Mouse (Mus musculus) embryo, embryonic 11 days (tissue): ENCODE results near the gene Coil.
"Not testable (repeated sequence)": the region's sequence is repeated elsewhere in the genome, so short reads cannot be mapped to it uniquely, and the experiment has no call there.

ENCODE experiments used
- DNase-seq: peaks from one replicate; pipeline ENCODE4 v3.0.0-alpha.2; 2015

The Coil gene

DNA sequence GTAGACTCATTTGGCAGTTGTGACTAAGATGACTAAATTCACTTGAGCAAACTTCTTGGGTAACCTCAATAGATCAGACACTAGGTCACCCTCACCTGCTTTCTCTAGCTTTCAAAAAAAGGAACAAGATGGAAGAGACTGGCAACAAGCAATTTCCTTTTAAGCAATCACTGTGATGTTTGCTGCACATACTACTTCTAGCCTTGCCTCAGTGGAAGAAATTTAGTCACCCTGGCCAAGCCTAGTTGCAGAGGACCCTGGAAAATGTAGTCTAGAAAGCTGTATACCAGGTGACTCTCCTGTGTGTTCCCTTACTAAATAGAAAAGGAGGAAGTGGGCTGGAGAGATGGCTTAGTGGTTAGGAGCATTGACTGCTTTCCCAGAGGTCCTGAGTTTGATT is 36.4 kb downstream of the Coil start:
- no peak for DNase-seq

- no peak for DNase-seq
Observed at GRCm38 (mm10) chr11:89007582-89007981, 37.5 kb downstream of the Coil start.

GRCm38 (mm10) chr11:89009066-89009465 is 39.0 kb downstream of the Coil start:
- DNase-seq = no peak

DNA sequence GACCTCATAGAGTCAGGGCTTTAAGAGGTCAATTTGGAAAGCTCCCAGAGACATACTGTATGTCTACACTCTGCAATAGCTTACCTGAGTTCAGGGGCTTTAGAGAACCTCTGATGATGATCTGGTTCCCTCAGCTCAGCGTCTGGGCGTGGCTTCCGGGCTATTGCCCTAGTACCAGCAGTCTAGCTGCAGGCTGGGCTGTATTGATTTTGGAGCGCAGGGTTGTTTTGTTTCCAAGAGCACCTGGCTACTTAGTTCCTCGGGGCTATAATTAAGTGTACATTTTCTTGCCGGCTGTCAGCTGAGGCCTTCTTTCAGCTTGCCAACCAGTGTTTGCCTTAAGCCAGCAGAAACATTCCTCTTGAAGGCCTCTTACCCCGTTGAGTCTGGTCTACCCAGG is 39.4 kb downstream of the Coil start:
- no peak for DNase-seq

DNA sequence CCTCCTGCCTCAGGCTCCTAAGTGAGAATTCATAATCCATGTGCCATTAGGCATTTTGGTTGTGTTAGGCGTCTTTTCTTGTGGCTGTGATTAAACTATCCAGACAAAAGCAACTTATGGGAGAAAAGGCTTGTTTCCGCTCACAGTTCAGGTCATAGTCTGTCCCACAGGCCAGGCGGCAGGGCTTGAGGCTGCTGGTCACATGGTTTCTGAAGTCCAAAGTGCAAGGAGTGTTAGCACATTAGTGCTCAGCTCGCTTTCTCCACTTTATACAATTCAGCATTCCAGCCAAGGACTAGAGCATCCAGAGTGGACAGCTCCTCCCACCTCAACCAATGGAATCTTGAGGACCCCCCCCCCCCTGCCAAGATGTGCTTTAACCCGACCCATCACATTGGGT is 42.2 kb downstream of the Coil start:
- no peak for DNase-seq

DNA sequence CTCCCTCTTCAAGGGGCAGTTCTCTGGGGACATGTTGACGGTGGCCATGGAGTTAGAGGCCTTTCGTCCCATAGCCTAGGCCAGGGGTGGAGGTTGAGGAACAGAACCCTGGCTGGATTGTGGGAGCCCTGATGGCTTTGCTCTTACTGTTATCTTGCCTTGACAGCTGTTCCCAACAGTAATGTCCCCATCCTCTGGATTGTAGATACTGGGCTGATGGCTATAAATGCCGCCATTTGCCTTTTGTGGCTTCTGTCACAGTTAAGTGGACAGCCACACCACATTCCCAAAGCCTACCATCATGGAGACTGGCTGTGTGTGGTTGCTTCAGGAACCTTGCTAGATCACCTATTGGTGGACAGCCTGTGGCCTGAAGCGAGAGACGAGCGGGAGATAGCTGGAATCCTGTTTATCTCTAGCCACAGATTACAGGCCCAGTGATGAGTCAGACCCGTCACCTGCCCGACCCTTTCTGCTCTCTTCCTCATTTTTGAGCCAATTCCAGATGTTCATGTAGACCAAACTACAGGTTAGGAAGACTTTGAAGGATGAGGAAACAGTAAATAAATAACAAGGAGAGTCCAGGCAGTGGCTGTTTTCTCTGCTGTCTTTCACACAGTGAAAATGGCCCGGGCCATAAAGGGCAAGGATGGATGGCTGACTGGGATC is 47.6 kb downstream of the Coil start:
- no peak for DNase-seq

DNA sequence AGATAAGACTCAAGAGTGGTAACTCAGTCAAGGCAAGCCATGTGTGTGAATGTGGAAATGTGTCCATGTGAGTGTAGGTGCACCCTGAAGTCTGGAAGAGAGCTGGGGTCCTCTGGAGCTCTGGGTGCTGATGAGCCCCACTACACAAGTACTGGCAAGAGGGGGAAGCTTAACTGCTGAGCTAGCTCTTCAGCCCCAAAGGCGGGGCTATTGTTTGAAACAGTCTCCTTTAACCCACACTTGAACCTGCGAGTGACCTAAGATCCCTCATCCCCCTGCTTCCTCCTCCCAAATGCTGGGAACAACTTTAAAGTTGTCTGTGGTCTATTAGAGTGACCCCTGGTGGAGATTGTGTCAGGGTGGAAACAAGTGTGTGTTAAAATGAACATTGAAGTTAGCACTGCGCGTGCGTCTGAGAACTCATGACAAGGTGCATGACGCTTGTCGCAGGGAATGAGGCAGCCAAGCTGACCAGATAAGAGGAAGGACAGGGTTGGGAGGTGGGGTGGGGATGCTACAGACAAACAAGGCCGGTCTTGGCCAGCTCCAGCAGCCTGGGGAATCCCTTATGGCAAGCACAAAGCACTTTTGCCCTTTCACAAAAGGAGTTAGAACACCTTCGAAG is 50.7 kb downstream of the Coil start:
- DNase-seq = peak; percentile 46

- no peak for DNase-seq
Observed at GRCm38 (mm10) chr11:89021687-89022086, 51.6 kb downstream of the Coil start.

DNA sequence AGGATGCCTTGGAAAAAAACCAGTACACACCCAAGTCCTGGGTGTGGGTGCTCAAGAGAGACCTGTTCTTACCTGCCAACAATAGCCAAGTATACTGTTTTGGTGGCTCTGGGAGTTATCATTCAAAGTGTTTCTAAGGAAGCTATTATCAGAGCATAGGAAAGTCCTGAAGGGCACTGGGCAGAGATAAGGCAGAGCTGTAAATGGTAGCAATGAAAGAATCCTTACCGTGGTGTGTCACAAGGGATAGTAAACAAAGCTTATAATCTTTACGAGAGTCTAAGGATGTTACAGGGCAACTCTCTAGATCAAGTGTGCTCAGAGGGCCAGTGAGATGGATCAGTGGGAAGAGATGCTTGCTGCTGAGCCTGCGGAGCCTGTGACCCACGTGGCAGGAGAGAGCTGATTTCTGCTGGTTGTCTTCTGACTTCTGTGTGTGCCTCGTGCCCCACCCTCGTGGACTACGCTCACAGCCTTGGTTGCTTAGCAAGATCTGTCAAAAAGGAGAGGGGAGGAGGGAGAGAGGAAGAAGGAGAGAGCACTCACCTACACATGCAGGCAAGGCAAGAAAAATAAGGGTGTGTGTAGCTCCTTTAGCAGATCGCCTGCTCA is 52.2 kb downstream of the Coil start:
- no peak for DNase-seq

GRCm38 (mm10) chr11:89023477-89023876 is 53.4 kb downstream of the Coil start:
- DNase-seq = no peak

DNA sequence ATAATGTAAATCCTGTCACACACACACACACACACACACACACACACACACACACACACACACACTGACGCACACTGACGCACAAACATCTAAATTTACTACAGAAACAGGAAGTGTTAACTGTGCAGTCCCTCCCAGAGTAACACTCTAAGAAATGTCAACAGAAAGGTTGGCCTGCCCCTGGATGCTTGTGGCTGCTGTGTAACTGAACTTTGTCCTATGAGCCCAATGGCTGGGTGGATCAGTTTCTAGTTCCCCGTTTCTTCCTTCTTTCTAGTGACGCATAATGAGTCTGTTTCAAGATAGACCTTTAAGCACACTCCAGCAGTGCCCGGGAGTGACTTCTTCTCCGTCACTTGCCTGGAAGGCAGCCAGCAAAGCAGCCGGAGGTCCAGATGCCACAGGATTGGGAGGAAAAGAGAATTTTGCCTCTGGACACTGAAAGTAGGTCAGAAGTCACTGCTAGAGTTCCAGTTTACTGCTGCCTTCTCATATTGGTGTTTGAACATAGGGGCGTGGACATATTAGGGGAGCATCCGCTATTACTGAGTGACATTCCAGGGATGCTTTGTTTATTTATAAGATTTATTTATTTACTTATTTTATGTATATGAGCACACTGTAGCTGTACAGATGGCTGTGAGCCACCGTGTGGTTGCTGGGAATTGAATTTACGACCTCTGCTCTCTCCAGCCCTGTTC is 54.3 kb downstream of the Coil start:
- DNase-seq = peak; percentile 38

GRCm38 (mm10) chr11:89025603-89026002 is 55.6 kb downstream of the Coil start:
- no peak for DNase-seq

- no peak for DNase-seq
Observed at GRCm38 (mm10) chr11:89026117-89026516, 56.1 kb downstream of the Coil start.

DNA sequence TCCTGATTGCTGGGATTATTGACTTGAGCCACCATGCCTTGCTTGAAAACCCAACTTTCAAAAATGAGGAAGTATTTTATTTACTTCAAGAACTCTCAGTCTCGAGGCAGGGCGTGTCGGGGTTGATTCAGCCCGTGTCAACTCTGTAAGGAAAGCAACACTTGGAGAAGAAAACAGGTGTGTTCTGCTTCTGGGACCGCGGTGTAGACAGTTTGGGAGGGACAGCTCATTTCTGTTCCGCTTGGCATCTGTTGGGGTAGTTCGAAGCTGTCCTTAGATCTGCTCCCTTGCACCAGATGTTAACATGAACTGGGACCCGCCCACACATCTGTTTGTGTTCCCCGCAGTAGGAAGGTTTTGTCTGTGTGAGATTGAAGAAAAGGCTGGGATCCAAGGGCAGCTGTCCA is 57.9 kb downstream of the Coil start:
- no peak for DNase-seq

GRCm38 (mm10) chr11:89028871-89029405 is 58.9 kb downstream of the Coil start:
- no peak for DNase-seq

DNA sequence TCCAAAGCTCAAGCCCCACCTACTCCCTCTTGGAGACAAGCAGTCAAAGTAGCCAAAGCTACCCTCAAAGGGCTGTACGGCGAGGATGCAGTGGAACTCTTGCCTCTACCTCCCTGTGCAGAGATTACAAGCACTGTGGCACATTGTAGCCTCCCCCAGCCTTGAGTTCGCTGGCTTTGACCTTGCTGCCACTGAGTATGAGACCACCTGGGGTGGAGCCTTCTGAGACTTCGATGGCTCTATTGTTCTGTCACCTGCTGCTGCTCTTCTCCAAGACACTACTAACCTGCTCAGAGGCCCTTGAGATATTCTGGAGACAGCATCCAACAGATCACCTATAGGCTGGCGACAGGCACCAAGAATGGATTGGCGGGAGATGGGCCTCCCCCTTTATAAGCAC is 60.5 kb downstream of the Coil start:
- DNase-seq = no peak

GRCm38 (mm10) chr11:89031189-89031588 is 61.1 kb downstream of the Coil start:
- DNase-seq = no peak

DNA sequence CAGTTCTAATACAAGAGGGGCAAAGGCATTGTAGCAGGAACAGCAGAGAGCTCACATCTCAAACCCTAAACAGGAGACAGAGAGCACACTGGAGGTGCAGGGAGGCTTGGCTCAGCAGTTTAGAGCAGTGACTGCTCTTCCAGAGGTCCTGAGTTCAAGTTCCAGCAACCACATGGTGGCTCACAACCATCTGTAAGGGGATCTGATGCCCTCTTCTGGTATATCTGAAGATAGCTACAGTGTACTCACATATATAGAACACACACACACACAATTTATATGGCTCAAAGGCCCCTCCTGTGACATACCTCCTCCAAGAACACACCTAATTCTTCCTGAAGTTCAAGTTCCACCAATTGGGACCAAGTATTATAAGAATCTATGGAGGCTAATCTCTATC is 64.5 kb downstream of the Coil start:
- no peak for DNase-seq

DNA sequence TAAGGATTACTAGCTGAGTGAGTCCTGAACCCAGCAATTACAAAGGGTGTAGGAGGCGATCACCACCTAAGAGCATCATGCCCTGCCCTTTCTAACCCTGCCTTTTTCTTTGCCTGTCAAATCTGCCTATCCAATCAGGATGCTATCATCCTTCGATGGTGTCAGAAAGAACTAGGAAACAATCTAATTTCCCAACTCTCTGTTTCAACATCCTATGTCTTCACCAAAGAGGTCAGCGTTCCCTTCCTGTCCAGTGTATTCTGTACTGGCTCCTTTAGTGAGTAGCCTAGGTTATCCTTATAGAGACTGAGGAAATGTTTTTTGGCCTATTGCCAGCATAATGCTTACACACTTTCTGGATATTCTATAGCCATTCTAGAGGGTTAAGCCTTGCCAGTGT is 65.5 kb downstream of the Coil start:
- DNase-seq = no peak

DNA sequence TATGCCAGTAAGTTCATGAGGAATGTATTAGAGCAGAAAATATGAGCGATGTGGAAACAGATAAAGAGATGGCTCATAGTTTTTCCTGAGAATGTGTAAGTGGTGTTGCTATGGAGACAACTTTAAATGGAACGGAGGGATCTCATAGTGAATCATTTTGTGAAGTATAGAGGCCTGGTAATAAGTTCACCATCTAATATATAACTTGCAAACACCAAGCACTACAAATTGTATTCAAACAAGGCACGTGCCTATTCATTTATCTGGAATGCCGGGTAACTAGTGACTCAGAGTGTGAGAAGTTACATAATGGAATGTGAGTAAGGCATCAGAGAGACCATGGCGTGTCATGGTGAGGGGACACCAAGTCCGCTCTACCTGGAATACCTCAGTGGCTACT is 68.4 kb downstream of the Coil start:
- no peak for DNase-seq

- DNase-seq = peak; percentile 69
Observed at GRCm38 (mm10) chr11:89039325-89039724, 69.3 kb downstream of the Coil start.

DNA sequence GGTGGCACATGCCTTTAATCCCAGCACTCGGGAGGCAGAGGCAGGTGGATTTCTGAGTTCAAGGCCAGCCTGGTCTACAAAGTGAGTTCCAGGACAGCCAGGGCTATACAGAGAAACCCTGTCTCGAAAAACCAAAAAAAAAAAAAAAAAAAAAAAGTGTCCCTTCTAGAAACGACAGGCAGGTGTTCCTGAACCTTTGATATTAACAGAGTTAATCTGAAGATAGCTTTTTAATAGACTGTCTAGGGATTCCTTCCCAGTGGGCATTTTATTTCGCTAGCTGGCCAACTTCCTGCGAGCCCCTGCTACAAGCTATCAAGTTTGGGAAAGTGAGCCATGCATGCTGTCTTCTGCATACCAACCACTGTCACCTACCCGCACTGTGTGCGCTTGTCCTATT is 71.0 kb downstream of the Coil start:
- not testable (repeated sequence) for DNase-seq
